Mouse (Mus musculus): ENCODE measurements around the gene Olfr649. TPM values are rescaled to one million over a fixed set of nuclear protein-coding genes. Genes with fewer than 3 reads are reported as not detected.

Gene Olfr649
- polyA plus RNA-seq, 1 experiment = not detected

DNA sequence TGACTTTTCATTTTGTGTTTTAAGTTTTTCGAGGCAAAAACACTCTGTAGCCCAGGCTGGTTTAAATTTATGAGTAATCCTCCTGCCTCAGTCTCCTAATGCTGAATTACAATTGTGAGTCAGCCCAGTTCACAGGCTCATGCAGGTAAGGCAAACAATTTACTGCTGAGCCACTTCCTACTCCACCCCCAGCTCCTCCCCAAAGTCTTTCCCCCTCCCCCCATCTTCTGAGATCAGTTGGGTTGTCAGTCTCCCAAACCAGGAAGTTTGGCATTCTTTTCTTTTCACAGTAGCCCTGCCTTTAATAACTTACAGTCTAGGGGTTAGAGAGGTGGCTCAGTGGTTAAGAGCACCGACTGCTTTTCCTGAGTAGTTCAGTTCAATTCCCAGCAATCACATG is 22.1 kb upstream of the Olfr649 start:
- WGBS = 44% methylated on average over 2 of the region's 2 CpGs
- H3K27ac ChIP-seq (ENCODE audit: insufficient read depth, low read depth, low read length) = no peak overlapping the region
- H3K4me3 ChIP-seq (ENCODE audit: low read depth, low read length) = no peak overlapping the region
- no peaks in the 10 kb centered on the region for H3K27me3 ChIP-seq (ENCODE audit: control insufficient read depth, insufficient read depth, low read length)
- no peak for TF ChIP-seq POLR2A (IDR thresholded peaks at IDR 0.05; ENCODE audit: low read depth, low read length)
- no peak for TF ChIP-seq CTCF (IDR thresholded peaks at IDR 0.05; ENCODE audit: extremely low read depth, insufficient read length, insufficient replicate concordance, low read depth, low read length)
- peaks cover 4% of the 10 kb centered on the region; the same call in 1 of the 2 replicates for H3K4me1 ChIP-seq (ENCODE audit: control insufficient read depth, insufficient read depth, insufficient read length, low read length)
- H3K36me3 ChIP-seq (ENCODE audit: control insufficient read depth, insufficient read depth, low read length) = no peaks in the 10 kb centered on the region

DNA sequence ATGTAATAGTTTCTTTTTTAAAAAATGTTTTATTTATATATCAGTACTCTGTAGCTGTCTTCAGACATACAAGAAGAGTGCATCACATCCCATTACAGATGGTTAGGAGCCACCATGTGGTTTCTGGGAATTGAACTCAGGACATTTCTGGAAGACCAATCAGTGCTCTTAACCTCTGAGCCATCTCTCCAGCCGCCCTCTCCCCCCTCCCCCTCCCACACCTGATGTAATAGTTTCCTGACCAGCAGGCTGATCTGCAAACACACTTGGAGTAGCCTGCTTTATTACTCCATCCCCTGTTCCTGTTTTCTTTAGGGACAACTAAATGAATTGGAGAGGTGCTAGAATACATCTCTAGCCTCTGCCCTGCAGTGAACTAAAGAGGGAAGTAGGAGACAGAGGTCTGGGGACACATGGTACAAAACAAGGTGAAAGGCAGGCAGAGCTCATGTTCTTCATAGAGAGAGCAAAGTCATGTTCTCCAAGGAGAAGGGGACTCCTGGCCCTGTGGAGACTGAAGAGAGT is 20.3 kb upstream of the Olfr649 start:
- TF ChIP-seq CTCF (IDR thresholded peaks at IDR 0.05; ENCODE audit: extremely low read depth, insufficient read length, insufficient replicate concordance, low read depth, low read length) (no peak), POLR2A (IDR thresholded peaks at IDR 0.05; ENCODE audit: low read depth, low read length) (no peak)
- Histone ChIP-seq H3K4me1 (ENCODE audit: control insufficient read depth, insufficient read depth, insufficient read length, low read length) (peaks cover 4% of the 10 kb centered on the region; the same call in 1 of the 2 replicates), H3K27me3 (ENCODE audit: control insufficient read depth, insufficient read depth, low read length) (no peaks in the 10 kb centered on the region), H3K4me3 (ENCODE audit: low read depth, low read length) (no peak overlapping the region), H3K27ac (ENCODE audit: insufficient read depth, low read depth, low read length) (no peak overlapping the region), H3K36me3 (ENCODE audit: control insufficient read depth, insufficient read depth, low read length) (no peaks in the 10 kb centered on the region)
- 42% methylated on average over 1 of the region's 1 CpGs for WGBS

DNA sequence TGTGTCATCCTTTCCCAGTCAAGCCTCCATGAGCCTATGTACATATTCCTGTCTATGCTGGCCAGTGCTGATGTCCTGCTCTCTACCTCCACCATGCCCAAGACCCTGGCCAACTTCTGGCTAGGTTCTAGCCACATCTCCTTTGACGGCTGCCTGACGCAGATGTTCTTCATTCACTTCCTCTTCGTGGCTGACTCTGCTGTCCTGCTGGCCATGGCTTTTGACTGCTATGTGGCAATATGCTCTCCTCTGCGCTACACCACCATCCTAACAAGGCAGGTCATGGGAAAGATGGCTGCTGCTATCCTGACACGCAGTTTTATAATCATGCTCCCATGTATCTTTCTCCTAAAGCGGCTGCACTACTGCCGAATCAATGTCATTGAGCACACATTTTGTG is 10.4 kb upstream of the Olfr649 start:
- WGBS = 83% methylated on average over 7 of the region's 7 CpGs
- no peak overlapping the region for H3K4me3 ChIP-seq (ENCODE audit: low read depth, low read length)
- no peaks in the 10 kb centered on the region for H3K4me1 ChIP-seq (ENCODE audit: control insufficient read depth, insufficient read depth, insufficient read length, low read length)
- no peaks in the 10 kb centered on the region for H3K36me3 ChIP-seq (ENCODE audit: control insufficient read depth, insufficient read depth, low read length)
- H3K27ac ChIP-seq (ENCODE audit: insufficient read depth, low read depth, low read length) = no peak overlapping the region
- H3K27me3 ChIP-seq (ENCODE audit: control insufficient read depth, insufficient read depth, low read length) = no peaks in the 10 kb centered on the region
- no peak for TF ChIP-seq POLR2A (IDR thresholded peaks at IDR 0.05; ENCODE audit: low read depth, low read length)
- no peak for TF ChIP-seq CTCF (IDR thresholded peaks at IDR 0.05; ENCODE audit: extremely low read depth, insufficient read length, insufficient replicate concordance, low read depth, low read length)

- H3K27me3 ChIP-seq (ENCODE audit: control insufficient read depth, insufficient read depth, low read length) = no peaks in the 10 kb centered on the region
- H3K27ac ChIP-seq (ENCODE audit: insufficient read depth, low read depth, low read length) = no peak overlapping the region
- H3K36me3 ChIP-seq (ENCODE audit: control insufficient read depth, insufficient read depth, low read length) = no peaks in the 10 kb centered on the region
- TF ChIP-seq POLR2A (IDR thresholded peaks at IDR 0.05; ENCODE audit: low read depth, low read length) = no peak
- peak; percentile 100 for TF ChIP-seq CTCF (IDR thresholded peaks at IDR 0.05; ENCODE audit: extremely low read depth, insufficient read length, insufficient replicate concordance, low read depth, low read length)
- H3K4me1 ChIP-seq (ENCODE audit: control insufficient read depth, insufficient read depth, insufficient read length, low read length) = no peaks in the 10 kb centered on the region
- 1% methylated on average over 5 of the region's 5 CpGs for WGBS
- no peak overlapping the region for H3K4me3 ChIP-seq (ENCODE audit: low read depth, low read length)
These were observed 4.0 kb upstream of the Olfr649 start for GRCm38 (mm10) chr7:104199822-104200221.

- Histone ChIP-seq H3K4me3 (ENCODE audit: low read depth, low read length) (no peak overlapping the region), H3K27ac (ENCODE audit: insufficient read depth, low read depth, low read length) (no peak overlapping the region), H3K4me1 (ENCODE audit: control insufficient read depth, insufficient read depth, insufficient read length, low read length) (no peaks in the 10 kb centered on the region), H3K27me3 (ENCODE audit: control insufficient read depth, insufficient read depth, low read length) (no peaks in the 10 kb centered on the region), H3K36me3 (ENCODE audit: control insufficient read depth, insufficient read depth, low read length) (no peaks in the 10 kb centered on the region)
- WGBS = 51% methylated on average over 9 of the region's 9 CpGs
- TF ChIP-seq POLR2A (IDR thresholded peaks at IDR 0.05; ENCODE audit: low read depth, low read length) (no peak), CTCF (IDR thresholded peaks at IDR 0.05; ENCODE audit: extremely low read depth, insufficient read length, insufficient replicate concordance, low read depth, low read length) (no peak)
These were observed 4.5 kb downstream of the Olfr649 start for GRCm38 (mm10) chr7:104191275-104191674.

- H3K27ac ChIP-seq (ENCODE audit: insufficient read depth, low read depth, low read length) = no peak within 1 kb of the TSS
- H3K27me3 ChIP-seq (ENCODE audit: control insufficient read depth, insufficient read depth, low read length) = no peaks in the 10 kb centered on the region
- H3K4me3 ChIP-seq (ENCODE audit: low read depth, low read length) = no peak within 1 kb of the TSS
- 88% methylated on average over 2 of the region's 2 CpGs for WGBS
- TF ChIP-seq CTCF (IDR thresholded peaks at IDR 0.05; ENCODE audit: extremely low read depth, insufficient read length, insufficient replicate concordance, low read depth, low read length) = no peak
- no peak for TF ChIP-seq POLR2A (IDR thresholded peaks at IDR 0.05; ENCODE audit: low read depth, low read length)
- H3K4me1 ChIP-seq (ENCODE audit: control insufficient read depth, insufficient read depth, insufficient read length, low read length) = no peaks in the 10 kb centered on the region
- no peaks in the 10 kb centered on the region for H3K36me3 ChIP-seq (ENCODE audit: control insufficient read depth, insufficient read depth, low read length)
These were observed 12.5 kb downstream of the Olfr649 start, which contains the start of gene Olfr648 for GRCm38 (mm10) chr7:104183292-104183691. TSS of gene Olfr648 (minus strand) at chr7:104183392.

DNA sequence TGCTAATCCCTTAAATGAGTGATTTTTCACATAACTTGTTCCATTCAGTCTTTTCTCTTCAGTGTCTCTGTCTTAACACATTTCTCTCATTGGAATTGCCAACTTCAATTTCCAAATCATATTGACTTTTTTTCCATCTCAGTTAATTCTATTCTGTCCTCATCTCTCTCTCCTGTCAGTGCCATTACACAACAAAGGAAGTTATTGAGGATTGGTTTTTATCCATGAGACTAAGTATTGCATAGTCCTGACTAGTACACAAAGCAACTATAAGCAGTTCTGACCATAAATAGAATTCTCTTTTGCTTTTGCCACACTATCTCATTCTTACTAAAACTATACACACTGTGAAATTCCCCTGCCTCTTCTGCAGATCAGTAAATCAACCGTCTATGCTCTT is 16.7 kb downstream of the Olfr649 start:
- TF ChIP-seq POLR2A (IDR thresholded peaks at IDR 0.05; ENCODE audit: low read depth, low read length) (no peak), CTCF (IDR thresholded peaks at IDR 0.05; ENCODE audit: extremely low read depth, insufficient read length, insufficient replicate concordance, low read depth, low read length) (no peak)
- no peaks in the 10 kb centered on the region for H3K36me3 ChIP-seq (ENCODE audit: control insufficient read depth, insufficient read depth, low read length)
- H3K4me3 ChIP-seq (ENCODE audit: low read depth, low read length) = no peak overlapping the region
- H3K4me1 ChIP-seq (ENCODE audit: control insufficient read depth, insufficient read depth, insufficient read length, low read length) = no peaks in the 10 kb centered on the region
- 85% methylated on average over 1 of the region's 1 CpGs for WGBS
- H3K27ac ChIP-seq (ENCODE audit: insufficient read depth, low read depth, low read length) = no peak overlapping the region
- H3K27me3 ChIP-seq (ENCODE audit: control insufficient read depth, insufficient read depth, low read length) = no peaks in the 10 kb centered on the region
